Mouse (Mus musculus) urinary bladder, postnatal 25 days (tissue): ENCODE results near the gene Dpm1.

Experiments used
- DNase-seq: peaks from one replicate; pipeline ENCODE4 v3.0.0; 2022; ENCODE audit warnings: low spot score

The Dpm1 gene

GRCm38 (mm10) chr2:168229116-168230025 lies 1.0 kb downstream of the Dpm1 start:
- DNase-seq, result peak; percentile 36

GRCm38 (mm10) chr2:168223326-168223725 lies 7.1 kb downstream of the Dpm1 start:
- DNase-seq, result no peak

- DNase-seq, result no peak
These were observed 16.5 kb downstream of the Dpm1 start for GRCm38 (mm10) chr2:168213788-168214397.

GRCm38 (mm10) chr2:168207883-168208282 lies 22.5 kb downstream of the Dpm1 start:
- DNase-seq, result no peak

DNA sequence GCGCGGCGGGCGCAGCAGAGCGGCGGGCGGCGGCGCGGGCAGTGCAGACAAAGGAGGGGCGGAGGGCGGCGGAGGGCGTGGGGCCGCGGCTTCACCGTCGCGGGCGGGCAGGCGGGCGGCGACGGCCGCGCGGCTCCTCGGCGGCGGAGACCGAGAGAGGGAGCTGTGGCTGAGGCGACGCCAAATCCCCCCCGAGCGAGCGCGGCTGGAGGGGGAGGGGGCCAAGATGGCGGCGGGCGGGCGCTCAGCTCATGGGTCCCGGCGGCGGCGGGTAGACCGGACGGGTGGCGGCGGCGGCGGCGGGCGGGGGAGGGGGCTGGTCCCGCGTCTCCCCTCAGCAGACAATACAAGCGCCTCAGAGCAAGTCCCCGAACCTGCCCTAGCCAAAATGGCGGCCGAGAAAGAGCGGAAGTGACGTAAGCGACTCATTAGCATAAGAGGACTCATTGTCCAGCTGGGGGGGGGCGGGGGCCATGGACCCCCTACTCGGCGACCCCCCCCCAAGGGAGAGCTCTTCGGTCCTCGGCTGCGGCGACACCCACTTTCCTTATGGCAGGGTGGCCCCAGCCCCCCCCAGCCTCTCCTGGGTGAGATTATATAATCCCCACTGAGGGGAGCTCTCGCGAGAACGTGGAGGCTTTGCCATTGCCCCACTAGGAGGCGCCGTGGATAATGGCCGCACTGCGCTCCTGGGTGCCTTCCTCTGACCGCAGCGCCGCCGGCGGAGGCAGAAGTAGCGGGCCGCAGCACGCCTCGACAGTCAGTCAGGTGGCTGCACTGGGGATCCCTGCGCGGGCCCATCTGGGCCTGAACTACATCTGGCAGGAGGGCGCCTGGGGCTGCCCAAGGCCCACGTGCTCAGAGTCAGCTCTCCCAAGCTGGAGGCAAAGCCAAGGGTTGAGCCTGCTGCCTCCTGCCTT lies 23.4 kb downstream of the Dpm1 start, which contains the start of gene Adnp:
Gene Adnp, minus strand, starts transcription at position 388 of the 920 bp plus-strand sequence.
- DNase-seq, result peak; percentile 94

GRCm38 (mm10) chr2:168205681-168206631 lies 24.4 kb downstream of the Dpm1 start:
- peak; percentile 25 for DNase-seq

GRCm38 (mm10) chr2:168205265-168205664 lies 25.1 kb downstream of the Dpm1 start:
- peak; percentile 85 for DNase-seq

DNA sequence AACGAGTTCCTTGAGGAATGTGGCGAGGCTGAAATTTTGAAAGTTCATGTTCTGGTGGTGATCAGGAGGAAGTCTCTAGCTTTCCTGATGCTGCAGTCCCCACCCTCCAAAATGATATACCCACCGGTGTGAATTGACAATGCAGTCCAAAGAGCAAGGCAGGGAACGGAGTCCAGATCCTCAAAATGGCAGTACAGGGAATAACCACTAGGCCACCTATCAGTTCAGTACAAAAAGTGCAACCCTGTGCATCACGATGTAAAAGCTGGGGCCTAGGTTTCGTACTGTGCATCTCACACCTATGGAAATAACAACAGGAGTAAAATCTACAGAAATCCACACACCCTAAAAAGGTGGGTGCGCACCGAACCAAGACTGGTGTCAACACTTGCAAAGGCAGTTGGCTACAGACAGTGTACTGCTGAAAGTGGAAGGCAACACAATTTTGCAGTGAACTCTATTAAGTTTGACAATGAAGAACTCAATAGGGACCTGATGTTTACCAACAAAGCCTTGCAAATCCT lies 25.9 kb downstream of the Dpm1 start:
- DNase-seq, result no peak

DNA sequence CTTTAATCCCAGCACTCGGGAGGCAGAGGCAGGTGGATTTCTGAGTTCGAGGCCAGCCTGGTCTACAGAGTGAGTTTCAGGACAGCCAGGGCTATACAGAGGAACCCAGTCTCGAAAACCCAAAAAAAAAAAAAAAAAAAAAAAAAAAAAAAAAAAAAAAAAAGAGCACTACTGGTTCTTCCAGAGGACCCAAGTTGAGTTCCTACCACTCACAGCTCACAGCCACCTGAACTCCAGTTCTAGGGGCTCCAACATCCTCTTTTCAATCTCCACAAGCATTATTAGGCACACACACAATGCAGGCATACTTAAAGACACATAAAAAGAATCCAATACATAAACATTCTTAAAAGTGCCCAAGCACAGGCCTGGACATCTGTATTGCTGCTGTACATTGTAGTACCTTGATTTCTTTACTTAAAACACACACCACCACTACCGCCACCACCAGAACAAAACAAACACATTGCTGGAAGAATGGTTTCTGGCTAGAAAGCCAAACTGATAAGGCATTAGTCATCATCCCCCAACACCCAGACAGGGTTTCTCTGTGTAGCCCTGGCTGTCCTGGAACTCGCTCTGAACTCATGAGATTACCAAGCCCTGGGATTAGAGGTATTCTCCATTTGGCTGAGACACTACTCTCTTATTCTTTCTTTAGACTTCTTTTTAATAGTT lies 30.2 kb downstream of the Dpm1 start:
- no peak for DNase-seq

DNA sequence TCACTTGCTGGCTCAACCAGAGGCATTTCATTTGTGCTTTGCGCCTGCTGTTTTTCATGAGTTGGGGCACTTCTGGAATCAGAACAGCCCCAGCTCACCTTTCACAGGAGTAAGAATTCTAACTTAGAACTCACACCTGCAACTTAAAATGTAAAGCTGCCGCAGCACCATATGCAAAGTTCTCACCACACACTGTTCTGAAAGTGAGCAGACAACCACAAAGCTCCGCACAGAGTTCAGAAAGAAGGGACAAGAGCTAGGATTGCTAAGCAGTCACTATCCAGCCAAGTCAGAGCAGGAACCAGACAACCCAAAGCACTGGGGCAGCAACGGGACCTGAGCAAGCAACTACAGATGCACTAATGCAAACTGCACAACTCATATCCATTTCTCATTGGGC lies 30.9 kb downstream of the Dpm1 start:
- DNase-seq, result no peak

DNA sequence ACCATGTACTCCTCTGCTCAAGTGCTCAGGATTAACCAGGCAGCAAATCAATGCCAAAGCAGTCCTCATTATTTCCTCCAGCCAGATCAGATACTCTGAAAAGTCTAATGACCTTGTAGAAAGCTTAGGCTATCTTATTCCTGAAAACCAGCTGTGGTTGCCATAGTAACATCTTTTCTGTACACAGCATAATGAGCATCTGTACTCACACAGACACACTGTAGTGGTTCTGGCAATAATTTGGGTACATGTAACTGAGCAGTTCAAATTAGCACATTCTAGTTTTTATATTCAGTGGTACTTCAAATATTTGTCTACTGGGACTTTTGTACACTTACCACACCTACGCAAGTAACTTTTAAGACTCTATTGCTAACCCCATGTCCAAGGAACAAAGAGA lies 32.0 kb downstream of the Dpm1 start:
- no peak for DNase-seq

GRCm38 (mm10) chr2:168195721-168196120 lies 34.7 kb downstream of the Dpm1 start:
- DNase-seq, result no peak

DNA sequence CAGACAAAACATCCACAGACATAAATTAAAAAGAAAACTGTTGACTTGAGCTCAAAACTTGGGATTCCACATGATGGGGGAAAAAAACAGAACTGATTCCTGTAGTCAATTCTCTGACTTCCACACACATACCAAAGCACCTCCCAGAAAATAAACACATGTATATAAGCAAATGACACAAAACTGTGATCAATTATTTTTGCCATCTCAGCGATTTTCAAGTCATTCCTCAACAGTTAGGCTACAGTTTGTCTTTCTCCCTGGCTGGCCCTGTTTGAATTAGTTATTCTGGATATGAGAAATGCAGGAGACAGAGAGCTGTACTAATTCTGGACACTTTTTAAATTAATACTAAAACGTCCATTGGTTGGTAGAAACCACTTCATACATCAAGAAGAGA lies 36.7 kb downstream of the Dpm1 start:
- no peak for DNase-seq

- no peak for DNase-seq
These were observed 38.5 kb downstream of the Dpm1 start for GRCm38 (mm10) chr2:168191856-168192255.

DNA sequence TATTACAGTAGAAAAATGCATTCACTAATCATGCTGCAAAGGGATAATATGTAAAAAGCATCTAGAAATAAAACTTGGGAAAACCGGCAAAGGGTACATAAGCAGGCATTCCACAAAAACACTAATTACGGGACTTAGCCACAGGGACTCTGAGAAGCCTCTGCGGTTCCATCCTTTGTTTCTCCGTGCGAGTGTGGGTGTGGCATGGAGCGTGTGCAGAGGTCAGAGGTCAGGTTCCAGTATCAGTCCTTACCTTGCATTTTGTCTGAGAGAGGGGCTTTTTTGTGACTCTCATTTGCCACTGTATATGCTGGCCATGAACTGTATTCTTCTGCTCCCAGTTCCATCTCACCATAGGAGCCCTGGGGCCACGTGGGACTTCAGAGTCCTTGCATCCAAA lies 54.4 kb downstream of the Dpm1 start:
- DNase-seq, result no peak

DNA sequence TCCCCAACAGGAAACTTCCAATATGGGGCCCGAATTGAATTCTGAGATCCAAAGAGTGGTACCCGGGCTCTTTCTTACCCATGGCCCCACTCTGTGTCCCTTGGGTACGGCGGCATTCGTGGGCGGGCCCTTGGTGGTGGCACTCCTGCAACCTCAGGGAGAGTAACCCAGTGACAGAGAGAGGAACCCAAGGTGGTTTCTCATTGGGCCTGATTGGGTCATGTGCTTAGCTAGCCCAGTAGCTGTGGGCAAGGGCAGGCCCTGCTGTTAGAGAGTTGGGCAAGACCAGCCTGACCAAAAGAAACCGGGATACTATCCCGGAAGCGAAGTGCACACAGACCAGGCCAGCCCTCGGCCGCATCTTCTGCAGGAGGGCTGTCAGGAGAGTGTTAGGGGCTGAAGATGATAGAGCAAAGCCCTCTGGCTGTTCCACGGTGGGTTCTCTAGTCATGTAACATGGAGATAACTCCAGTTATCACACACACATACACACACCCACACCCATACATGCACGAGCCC lies 60.2 kb downstream of the Dpm1 start:
- peak; percentile 40 for DNase-seq

- no peak for DNase-seq
These were observed 60.6 kb downstream of the Dpm1 start for GRCm38 (mm10) chr2:168169800-168170113.

- no peak for DNase-seq
These were observed 61.2 kb downstream of the Dpm1 start for GRCm38 (mm10) chr2:168168892-168169799.

DNA sequence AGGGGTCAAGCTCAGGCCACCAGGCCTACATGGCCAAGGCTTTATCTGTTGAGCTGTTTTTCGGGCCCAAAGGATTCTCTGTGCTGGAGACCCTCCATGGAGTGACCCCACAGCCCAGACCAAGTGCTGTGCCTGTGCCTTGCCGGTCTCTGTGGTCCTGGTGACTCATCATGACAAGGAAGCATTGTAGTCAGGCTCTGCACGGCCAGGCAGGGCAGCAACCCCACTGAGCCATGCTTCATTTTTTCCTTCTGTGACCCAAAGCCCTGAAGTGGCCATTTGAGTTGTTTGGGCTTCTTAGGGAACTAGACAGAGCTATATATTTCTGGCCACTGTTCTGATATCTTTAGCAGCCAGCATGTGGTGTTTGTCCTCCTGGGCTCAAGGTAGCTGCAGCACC lies 62.6 kb downstream of the Dpm1 start:
- no peak for DNase-seq
